Mouse (Mus musculus): ENCODE data around the gene Il12a.
"Not testable (repeated sequence)": the region's sequence is repeated elsewhere in the genome, so short reads cannot be mapped to it uniquely, and the experiment has no call there.

Gene Il12a

GRCm38 (mm10) chr3:68742718-68743471 lies 52.5 kb downstream of the Il12a start:
- no peak for DNase-seq (ENCODE audit: low spot score in 2 of 2)

- DNase-seq (ENCODE audit: low spot score in 2 of 2) = no peak
These were observed 53.0 kb downstream of the Il12a start for GRCm38 (mm10) chr3:68743472-68743732.

GRCm38 (mm10) chr3:68744162-68744561 lies 53.7 kb downstream of the Il12a start:
- no peak for DNase-seq (ENCODE audit: low spot score in 2 of 2)

- DNase-seq (ENCODE audit: low spot score in 2 of 2) = no peak
These were observed 54.6 kb downstream of the Il12a start for GRCm38 (mm10) chr3:68745033-68745432.

GRCm38 (mm10) chr3:68746282-68746681 lies 55.8 kb downstream of the Il12a start:
- not testable (repeated sequence) for DNase-seq (ENCODE audit: low spot score in 2 of 2)

All from urinary bladder, adult 18-20 months (tissue).